Mouse (Mus musculus) kidney, postnatal 10 days (tissue): ENCODE data around the gene Mcat.

Experiments
- DNase-seq: peaks from one replicate; pipeline ENCODE4 v3.0.0; 2021; ENCODE audit warnings: mixed read lengths

Gene Mcat

DNA sequence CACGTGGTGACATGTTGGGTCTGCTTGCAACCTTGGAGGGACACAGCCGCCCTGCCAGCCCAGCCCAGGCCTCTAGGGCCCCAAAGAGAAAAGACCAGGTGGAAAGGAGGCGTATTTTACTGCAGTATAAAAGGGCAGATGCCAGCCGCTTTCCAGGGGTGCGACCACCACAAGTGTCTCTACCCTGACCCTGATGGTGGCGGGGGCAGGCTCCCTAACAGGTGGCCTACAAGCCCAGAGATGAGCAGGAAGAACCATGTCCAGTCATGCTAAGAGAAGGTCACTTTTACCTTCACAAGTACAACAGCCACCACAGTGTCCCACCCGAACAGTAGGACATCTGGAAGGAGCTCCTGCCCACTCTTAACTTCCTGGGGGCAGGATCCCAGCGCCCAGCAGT is 12.0 kb upstream of the Mcat start:
- no peak for DNase-seq

DNA sequence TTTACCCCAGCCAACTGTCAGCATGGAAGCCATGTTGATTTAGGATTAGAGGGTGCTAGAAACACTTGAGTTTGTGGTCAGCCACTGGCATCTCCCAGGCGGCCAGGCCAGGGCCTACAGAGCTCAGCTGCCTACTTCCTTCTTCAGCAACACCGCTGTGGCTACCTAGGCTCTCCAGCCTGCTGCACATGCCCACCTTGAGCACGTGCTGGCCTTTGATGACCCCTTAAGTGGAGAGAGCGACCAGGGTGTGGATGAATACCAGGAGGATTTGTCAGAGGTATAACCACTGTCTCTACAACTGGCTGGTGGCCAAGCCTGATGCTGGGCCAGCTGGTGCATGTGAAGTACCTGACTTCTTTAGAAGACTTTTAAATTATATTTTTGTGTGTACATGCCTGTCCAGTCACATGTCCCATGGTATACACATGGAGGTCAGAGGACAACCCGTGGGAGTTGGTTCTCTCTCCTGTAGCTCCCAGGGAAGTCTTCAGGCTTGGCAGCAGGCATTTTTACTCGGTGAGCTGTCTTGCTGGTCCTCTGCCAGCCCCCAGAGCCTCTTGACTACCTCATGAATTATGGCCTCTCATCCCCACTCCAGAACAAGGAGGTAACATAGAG is 11.3 kb upstream of the Mcat start:
- no peak for DNase-seq

DNA sequence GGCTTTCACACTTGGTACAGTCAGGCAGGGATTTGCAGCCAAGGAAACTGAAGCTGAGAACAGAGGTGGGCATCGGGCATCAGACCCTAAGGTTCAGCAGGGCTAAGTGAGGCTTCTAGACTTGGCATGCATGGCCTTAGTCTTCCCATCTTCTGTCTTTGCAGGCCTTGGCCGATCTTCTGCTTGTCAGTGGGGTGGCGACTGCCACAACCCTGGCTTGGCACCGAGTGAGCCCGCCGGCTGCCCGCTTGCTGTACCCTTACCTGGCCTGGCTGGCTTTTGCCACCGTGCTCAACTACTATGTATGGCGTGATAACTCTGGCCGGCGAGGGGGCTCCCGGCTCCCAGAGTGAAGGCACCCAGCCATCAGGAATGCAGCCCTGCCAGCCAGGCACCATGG is 10.0 kb upstream of the Mcat start:
- no peak for DNase-seq

DNA sequence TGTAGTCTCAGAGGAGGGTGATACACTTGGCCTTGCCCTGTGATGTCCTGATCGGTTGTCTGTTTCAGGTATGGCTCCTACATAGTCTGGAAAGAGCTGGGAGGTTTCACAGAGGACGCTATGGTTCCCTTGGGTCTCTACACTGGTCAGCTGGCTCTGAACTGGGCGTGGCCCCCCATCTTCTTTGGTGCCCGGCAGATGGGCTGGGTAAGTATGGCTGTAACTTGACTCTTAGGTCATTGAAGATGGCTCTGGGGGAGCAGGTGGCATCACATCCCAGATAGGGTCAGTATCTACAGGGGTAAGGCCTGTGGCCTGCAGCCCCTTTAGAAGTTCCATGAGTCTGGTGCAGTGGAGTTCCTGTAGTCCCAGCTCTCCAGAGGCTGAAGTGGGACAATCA is 8.5 kb upstream of the Mcat start:
- no peak for DNase-seq

DNA sequence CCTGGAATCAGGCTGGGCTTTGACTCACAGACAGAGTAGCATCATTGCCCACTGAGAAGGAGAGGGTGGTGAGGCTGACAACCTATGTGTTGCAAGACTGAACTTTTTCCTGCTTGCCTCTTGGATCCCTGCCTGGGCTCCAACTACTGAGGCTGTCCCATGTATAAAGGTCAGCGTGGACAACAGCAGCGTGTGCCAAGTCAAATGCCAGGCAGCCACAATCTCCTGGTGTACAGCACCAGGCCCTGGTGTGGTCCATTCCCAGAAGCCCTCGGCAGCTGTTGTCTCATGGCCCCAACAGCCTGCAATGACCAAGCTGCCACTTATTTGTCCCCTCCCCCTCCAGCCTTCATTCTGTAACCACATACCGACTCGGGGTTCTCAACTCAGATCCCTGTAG is 8.0 kb upstream of the Mcat start:
- no peak for DNase-seq

DNA sequence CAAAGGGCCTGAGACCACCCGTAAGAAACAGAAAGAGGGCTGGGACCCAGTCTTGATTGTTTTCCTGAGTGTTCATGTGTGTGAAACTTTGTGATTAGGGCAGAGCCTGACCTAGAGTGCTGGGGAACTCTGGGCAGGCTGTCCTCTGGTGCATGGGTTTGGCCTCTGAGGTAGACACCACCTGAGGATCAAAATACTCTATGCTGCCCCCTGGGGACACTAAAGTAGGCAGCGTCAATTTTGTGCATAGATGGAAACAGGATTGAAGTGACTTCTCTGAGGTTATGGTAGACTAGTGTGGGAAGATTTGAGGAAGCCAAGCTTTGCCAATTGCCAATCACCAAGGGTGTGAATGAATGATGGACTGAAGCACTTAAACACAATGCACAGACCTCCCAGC is 7.1 kb upstream of the Mcat start:
- no peak for DNase-seq

DNA sequence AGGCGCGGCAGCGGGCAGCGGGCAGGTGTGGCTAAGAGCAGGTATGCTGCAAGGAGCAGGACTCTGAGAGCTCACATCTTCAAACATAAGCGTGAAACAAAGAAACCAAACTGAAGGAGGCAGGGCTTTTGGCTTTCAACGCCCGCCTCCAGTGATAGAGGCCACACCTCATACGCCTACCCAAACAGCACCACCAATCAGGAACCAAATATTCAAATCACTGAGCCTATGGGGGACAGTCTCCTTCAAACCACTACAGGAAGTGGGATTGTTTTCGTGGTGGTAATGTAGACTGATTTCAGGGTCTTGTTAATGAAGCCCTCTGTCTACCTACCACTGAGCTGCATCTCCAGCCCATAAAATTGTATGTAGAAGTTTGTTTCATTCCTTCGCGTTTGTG is 6.1 kb upstream of the Mcat start:
- DNase-seq, result no peak

DNA sequence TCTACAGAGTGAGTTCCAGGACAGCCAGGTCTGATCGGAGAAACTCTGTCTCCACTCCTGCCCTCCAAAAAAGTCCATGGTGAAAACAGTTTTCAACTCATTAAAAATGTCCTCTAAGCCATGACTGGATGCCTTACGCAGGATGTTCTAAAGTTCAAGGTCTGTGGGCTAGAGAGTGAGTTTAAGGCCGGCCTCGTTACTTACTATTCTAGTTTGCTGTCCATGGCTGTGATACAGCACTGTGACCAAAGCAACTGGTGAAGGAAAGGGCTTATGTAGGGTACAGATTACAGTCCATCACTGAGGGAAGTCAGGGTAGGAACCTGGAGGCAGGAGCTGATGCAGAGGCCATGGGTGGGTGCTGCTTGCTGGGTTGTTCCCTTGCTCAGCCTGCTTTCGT is 5.0 kb upstream of the Mcat start:
- no peak for DNase-seq

DNA sequence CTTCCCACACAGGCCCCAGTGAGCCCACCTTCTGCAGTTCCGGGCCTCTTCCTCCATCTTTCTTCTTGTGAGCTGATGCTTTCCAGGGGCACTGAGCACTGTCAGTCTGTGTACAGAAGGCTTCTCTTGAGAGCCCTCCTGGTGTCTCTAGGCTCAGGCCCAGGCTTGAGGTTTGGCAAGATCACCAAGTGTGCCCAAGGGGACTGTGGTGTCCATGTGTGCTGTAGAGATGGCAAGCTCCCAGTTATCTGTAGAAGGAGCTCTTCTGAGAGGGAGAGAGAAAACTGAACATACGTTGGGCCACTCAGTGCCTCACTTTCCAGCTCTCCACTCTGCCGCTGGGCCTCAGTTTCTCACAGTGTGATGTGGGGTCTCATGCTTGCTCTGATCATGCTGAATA is 4.1 kb upstream of the Mcat start:
- DNase-seq, result no peak

DNA sequence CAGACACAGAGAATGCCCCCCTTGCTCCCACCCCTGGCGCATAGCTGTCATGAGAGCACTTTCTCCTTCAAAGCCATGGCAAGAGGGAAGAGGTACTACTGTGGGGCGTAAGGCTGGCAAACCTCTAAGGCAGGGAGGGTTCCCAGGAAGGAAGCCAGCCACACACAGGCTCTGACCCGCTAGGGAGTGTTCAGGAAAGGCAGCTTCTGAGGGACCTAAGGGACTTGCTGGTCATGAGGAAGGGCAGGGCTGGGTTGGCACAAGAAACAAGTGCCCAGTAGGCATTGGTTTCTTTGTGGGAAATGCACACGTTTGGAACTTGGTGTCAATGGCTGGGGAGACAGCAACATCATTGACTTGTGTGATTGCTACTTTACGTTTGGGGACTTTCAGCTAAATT is 2.4 kb upstream of the Mcat start:
- DNase-seq, result no peak

DNA sequence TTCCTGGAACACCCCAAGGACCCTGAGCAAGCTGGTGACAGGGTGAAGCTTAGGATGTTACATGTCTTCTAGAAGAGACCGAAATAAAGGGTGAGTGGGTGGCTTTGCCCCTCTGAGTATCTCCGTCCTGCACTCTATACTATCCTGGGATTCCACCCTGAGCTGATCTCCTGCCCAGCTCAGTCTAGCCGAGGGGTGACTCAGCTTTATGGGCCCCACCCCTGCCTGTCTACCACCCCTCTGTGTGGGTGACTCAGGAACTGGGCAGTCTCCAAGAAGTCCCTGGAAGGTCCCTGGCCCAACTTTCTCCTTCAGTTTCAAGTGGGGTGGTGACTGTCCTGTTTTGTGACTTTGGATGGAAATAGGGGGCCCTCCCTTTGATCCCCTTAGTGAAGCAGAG is 1.8 kb upstream of the Mcat start:
- DNase-seq, result no peak

DNA sequence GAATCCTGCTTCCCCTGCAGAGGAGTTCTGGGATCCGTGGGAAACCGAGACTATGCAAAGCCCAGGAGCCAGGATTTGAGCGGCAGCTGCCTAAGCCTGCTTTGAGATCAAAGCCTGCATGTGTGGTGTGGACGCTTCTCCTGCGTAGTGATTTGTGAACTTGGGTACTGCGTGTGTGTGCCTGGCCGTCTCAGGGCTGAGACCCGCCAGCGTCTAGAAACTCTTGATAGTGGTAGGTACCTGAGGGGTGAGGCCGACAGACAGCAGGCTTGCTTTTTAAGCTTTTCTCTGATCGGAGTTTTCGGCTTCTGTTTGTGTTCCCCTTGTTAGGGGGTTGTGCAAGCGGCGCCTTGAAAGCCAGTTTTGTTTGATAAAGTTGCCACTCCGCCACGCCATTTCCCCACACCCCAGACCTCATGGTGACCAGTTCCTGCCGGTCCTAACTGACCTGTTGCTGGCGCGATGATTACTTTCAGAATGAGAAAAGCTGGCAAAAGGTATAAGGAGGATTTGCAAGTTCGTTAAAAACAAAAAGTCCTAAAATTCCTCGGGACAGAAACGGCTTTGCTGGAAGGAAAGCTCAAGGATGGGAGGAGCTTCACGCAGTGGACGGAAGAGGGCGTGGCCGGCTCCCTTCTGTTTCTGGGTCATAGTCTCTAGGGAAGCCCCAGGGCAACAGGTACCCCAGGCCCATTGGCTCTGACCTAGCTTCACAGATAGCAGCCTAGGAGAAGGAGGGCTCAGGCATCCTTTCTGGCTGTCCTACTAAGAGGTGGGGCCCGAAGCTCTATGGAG is 467 bp upstream of the Mcat start:
- DNase-seq, result peak; percentile 74

DNA sequence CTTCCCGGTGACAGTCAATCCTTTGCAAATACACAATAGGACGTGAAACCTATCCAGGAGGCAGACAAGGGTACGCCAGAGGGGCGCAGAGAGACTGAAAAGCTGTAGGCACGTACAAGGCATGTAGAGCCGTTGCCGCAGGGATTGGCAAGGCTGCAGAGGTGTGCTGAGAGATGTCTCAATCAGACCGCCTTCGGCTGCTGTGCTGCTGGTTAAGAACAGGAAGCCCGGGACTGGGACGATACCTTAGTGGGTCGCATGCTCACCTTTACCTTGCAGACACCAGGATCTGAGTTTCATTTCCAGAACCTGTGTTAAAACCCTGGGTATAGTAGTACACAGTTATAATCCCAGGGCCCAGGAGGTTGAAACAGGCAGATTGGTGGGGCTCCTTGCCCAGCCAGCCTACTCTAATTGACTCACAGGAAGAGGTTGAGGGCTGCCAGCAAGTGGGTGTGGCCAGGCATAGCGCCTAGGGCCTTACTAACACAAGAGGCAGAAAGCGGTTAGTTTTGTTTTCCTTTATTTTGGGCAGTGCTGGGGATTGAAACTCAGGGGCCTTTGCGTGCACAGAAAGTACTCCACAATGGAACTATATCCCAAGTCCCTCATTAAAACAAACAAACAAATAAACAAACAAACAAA is 839 bp downstream of the Mcat start:
- peak; percentile 87 for DNase-seq

DNA sequence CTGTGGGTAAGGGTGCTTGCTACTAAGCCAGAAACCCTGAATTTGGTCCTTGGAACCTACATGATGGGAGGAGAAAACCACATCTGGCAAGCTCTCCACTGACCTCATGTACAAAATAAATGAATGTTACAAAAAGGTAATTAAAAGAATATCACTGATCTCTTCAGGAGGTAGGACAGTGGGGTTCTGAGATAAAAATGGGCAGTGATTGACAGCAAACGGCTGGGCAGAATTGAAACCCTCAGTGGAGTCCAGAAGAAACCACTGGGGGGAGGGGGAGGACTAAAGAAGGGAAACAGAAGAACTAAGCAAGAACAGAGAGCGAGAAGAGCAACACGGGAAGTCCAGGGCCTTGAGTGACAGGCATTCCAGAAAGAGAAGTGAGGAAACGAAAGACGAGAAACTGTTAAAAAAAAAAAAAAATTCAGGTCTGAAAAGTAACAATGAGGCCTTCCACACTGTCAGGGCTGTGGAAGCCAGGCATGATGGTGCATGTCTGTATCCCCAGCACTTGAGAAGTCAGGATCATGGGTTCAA is 2.6 kb downstream of the Mcat start:
- DNase-seq, result no peak

DNA sequence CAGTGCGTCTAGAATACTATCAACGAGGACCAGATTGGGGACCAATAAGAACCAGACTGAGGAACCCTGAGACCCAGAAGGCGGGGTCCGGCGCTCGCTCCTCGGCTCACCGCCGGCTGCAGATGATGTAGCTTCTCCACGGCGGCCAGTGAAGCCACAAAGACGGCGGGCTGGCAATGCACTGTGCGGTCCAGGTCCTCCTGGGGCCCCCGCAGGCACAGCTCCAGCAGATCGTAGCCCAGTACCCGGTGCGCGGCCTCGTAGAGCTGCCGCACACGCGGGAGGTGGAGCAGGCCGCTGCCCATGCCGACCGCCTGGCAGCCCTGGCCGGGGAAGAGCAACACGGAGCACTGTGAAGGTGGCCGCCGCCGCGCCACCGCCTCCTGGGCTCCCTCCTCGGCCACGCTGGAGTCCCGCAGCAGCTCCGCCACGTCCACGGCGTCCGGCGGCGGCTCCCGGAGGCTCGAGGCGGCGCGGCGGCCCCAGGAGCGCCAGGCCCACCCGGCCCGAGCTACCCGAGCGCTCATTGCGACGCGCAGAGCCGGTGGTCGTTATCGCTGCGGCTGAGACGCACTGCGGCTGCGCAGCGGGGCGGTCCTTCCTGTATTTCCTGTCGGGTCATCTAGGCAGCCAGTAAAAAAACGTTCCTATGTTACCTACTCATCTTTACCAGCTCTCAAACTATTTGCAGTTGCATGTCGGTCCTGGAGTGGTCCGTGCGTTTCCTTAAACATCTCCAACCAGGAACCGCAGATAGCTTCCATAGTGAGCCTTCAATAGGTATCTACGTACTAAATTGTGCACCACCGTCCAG is 8.2 kb downstream of the Mcat start:
- peak; percentile 92 for DNase-seq

DNA sequence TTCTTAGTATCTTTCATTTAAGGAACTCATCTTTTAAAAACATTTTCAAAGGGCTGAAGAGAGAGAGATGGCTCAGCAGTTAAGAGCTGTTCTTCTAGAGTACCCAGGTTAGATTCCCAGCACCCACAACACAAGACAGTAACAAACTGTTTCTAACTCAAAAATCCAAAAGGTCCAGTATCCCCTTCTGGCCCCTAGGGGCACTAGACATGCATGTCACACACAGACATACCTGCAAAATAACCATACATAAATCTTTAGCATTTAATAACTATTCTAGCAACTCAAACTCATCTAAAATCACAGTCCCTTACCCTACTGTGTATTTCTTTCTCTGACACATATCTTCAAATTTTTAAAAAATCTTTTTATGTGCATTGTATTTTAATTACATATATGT is 9.8 kb downstream of the Mcat start:
- no peak for DNase-seq

DNA sequence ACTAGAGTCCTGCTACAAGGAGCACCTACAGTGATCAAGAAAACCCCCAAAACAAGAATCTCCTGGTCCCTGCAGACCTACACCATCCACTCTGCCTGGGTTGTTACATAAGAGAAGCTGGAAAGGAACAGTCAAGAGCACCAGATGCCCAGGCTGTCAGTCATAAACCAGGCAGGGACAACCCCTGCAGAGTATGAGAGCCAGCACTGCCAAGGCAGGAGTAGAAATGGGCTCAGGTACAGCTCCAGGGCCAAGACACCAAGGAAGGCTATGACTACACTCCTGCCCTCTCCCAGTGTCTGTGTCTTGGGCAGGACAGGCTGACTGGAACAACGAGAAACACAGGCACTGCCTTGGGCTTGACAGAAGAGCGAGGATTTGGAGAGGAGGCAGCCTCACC is 13.4 kb downstream of the Mcat start:
- DNase-seq, result no peak

DNA sequence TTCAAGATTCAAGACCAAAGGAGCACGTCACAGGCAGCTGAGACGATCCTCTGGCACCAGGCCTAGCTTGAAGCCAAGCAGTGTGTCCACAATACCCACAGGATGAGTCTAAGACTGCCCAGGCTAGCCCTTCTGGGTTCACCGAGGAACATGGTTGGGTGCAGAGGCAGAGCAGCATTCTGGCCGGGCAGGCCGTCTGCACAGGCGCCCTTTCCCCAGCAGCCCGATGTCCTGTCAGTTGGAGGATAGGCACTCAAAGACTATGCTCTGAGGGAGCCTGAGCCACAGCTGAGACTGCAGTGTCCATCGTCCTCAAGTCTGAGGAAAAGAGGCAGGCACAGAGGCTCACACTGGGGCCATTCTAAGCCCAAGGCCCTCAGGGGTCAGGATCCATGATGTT is 16.4 kb downstream of the Mcat start:
- DNase-seq, result no peak

DNA sequence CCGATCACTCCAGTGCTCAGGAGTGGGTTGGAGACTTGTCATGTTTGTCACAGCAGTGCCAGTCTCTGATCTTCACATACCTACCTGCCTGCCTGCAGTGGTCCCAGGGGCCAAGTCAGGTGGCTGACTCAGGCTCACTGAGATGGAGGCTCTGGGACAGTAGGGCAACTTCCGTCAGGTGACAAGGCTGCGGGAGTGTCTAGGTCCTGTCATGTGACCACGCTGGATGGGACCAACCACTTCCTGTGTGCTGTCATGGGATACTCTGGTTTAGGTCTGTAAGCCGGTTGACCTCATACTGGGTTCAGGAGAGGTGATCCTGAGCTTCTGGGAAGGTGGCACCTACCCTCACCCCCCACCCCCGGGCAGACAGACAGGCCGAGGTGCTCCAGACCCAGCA is 17.6 kb downstream of the Mcat start:
- DNase-seq, result no peak

DNA sequence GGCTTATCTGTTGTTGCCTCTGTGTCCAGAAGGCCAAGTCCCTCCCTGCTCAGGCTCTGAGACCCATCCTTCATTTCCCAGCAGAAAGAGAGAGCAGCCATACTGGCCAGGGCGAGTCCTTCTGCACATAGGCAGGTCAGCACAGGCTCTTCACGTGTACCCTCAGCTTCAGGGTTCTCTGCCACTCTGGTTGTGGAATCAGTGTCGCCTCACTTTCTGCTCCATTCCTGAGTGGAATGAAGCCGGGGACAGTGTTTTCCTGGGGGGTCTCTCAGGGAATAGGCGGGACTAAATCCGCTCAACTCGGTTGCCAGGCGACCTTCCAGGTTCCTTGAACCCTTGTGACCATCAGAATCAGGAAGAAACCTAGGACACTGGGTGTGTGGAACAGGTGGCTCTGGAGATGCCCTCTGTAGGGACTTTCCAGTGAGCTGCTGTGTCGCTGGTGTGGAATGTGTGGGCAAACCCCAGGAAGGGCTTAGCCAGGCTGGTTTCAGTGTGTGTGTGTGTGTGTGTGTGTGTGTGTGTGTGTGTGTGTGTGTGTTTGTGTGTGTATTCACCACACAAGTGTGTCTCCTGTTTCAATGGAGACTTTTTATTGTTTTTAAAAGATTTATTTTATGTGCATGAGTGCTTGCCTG is 21.8 kb downstream of the Mcat start:
- no peak for DNase-seq

DNA sequence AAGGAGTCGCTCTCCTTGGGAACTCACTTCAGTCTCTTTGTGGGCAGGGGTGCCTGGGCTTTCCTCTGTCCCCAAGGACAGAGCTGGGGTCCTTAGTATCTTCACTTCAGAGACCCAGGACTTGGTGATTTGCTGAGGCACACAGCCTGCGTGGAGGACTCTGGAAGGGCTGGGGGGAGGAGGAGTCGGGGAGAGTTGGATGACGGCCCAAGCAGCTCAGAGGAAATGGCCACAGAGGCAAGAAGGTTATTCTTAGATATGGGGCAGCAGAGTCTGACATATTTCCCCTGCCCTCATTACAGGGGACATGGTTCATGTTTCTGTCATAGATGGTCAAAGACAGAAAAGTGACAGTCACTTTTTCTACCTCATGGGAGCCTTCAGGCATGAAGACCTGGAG is 23.7 kb downstream of the Mcat start:
- peak; percentile 86 for DNase-seq

DNA sequence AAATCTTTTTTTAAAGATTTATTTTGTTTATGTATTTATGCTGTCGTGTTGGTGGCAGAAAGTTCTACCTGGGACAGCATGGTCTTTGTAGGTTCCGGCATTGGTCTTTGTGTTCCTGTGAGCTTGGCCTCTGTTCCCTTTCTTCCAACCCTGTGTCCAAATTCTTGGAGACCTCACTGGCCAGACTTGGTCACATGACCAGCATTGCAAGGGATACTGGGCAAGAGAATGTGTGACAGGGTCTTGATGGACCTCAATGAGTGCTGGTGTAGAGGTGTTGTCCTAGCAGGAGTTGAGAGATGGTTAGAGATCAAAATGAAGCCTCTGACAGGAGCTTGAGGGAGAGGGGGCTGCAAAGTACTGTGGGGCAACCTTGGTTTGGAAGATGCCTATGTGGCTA is 24.7 kb downstream of the Mcat start:
- DNase-seq, result no peak

DNA sequence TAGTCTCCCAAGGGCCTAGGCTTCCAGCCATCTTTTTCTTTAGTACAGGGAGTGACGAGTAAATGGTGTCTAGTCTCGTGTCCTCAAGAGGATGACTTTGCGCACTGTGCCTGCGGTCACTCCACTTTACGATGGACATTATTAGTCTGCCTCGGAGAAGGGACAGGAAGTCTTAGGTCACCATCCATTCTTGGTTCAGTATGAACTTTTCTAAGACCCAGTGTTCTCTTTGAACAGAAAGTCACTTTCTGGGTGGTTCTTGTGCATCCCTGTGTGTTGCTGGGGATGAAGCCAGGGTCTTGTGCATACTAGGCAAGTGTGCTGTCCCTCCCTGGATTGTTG is 27.7 kb downstream of the Mcat start:
- no peak for DNase-seq
